Mouse (Mus musculus): ENCODE results near the gene Insig1.

- TF ChIP-seq CTCF (IDR thresholded peaks at IDR 0.05; ENCODE audit: control insufficient read depth, insufficient read depth, low read length) (no peak), POLR2A (IDR thresholded peaks at IDR 0.05; ENCODE audit: borderline replicate concordance, control insufficient read depth, low read depth, low read length) (no peak)
Observed at GRCm38 (mm10) chr5:28124321-28125230, 53.4 kb downstream of the Insig1 start.

Data from bone marrow, adult 2 months (tissue).